Mouse (Mus musculus) heart, postnatal 0 days (tissue): ENCODE data around the gene Hilpda.

Experiments used
- CTCF ChIP-seq: IDR thresholded peaks from 2 replicates; pipeline ENCODE4 v1.5.1; 2016; ENCODE audit warnings: antibody characterized with exemption, control low read depth, low read depth
- EP300 ChIP-seq: IDR thresholded peaks from 2 replicates; pipeline ENCODE4 v1.6.1; 2016; ENCODE audit warnings: antibody characterized with exemption, low read depth

DNA sequence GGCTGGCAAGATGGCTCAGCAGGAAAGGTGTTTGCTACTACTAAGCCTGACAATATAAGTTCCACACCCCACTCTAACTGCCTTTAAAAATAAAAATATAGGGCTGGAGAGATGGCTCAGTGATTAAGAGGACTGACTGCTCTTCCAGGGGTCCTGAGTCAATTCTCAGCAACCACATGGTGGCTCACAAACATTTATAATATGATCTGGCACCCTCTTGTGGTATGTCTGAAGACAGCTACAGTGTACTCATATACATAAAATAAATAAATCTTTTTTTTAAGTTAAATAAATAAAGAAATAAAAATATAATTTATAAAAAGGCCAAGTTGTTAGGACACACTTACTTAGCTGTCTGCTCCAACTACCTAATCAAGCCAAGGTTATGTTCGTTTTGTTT lies 30.0 kb upstream of the Hilpda start:
- TF ChIP-seq CTCF, result peak; percentile 26; the same call in 1 of the 2 replicates
- TF ChIP-seq EP300, result no peak
